Mouse (Mus musculus) left cerebral cortex, postnatal 14 days (tissue): ENCODE results near the gene Ablim1. TPM values are rescaled to one million over a fixed set of nuclear protein-coding genes. Genes with fewer than 3 reads are reported as not detected.
A peak's percentile ranks its signal among the peaks of the same experiment; 100 is the strongest.
"Not testable (repeated sequence)": the region's sequence is repeated elsewhere in the genome, so short reads cannot be mapped to it uniquely, and the experiment has no call there.

Experiments used
- DNase-seq, 2 experiments: peaks; one replicate each; pipeline ENCODE4 v3.0.0; 2021 to 2022; ENCODE audit warnings: low spot score in 2 of 2, mixed read lengths in 1 of 2
- intact Hi-C: fragments of 180-260 bp; cut with DNase I; formaldehyde crosslinking; loops from one replicate; pipeline ENCODE4 v1.15.1; 2025
- total RNA-seq, 2 experiments: library from RNA; stranded (reverse); gene quantifications; 2 replicates each; pipeline ENCODE4 v1.2.3; 2021

Gene Ablim1
- total RNA-seq, 2 experiments from 2014 or later = 105 to 120 TPM

DNA sequence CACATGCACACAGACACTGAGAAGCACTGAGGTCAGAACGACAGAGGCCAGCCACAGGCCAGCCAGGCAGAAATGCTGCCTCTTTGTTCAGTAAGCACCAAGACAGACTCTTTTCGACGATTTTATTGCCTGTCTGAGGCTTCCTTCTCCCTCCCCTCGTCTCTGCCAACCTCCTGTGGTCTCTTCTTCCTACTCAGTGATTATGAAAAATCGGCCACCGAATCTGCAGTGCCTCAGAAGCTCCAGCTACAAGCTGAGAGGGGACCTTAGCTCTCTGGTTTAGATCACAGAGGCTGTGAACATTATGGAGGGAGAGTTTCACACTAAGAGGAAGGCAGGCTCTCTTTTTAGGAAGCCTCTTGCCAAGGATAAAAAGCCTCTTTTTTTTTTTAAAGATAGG is 167.0 kb downstream of the Ablim1 start:
- no peak for DNase-seq
- intact Hi-C loops = no loop called here

DNA sequence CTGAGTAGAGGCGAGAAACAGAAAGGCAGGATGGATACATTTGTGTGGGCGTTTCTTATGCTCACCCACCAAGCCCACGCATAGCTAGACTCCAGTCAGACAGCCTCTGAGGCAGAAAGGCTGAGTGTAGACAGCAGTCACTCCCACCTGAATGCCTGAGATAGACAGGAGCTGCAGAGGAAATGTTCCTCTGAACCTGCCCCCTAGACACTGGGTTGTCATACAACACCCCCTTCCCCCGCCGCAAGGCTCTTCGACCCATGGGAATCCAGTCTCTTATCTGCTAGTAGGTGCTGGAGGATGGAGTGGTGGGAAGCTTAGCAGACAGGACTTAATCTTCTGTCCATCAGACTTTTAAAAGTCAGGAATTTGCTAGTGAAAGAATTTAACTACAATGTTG is 167.8 kb downstream of the Ablim1 start:
- intact Hi-C loops = no loop called here

DNA sequence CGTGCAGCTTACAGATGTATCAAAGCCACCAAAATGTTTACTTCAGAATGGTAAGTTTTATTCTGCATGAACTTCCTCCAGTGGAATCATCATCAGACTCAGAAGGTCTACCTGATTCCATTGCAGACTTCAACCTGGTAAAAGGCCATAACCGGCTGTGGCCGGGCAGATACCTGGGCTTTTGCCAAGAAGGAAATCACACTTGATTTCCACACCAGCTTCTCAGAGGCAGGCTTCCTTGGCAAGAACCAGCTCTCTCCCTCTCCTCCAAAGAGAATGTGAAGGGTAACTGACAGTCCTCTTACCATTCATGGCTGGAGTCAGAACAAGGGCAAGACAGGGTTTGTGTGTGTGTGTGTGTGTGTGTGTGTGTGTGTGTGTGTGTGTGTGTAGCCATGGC is 171.1 kb downstream of the Ablim1 start:
- DNase-seq = no peak
- intact Hi-C loops = no loop called here

More for the DNA sequence above, 167.8 kb downstream of the Ablim1 start:
- no peak for DNase-seq

DNA sequence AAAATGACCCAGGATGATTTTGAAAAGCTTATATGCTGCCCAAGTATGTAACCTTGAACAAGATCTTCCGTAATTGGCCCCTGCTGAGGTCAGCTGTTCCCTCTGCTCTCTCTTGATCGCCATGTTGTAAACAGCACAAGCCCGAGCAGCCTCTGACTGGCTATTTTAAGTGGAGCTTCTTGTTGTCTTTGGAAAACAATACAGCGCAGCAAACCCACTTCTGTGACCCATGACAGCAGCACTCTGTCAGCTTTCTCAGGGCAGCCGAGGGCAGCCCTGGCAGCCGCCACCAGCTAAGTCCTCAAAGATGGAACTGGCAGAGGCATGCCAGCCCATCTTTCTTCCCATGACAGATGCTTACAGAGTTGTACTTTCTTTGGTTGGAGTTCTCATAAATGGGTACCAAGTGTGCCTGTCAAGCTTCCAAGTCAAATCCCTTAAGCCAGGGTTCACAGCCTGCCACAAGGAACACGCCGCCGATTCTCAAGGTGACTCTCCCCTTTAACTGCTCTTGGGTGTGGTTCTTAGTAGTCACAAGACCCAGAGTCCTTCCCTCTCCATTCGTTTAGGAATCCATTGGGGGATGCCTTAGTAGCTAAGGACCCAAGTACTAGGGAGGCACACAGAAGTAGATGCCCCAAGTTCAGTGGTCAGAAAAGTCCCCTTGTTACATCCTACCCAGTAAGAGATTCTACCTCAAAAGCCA is 172.8 kb downstream of the Ablim1 start:
- no peak for DNase-seq
- intact Hi-C loops = no loop called here

DNA sequence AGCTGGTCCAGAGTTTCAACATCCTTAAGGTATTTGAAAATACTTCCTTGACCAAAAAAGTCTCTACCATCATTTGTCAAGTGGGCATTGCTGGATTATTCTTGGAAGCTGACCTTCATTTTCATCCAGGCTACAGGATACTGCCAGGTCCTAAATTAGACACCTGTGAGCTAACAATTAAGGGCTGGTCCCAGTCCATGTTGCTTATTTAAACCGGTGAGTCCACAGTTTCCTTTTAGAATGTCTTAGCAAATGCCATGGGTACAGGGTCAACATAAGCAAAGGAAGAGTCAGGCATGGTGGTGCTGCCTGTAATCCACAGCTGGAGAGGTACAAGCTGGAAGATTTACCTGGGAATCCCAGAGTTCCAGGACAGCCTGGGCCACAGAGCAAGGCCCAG is 173.8 kb downstream of the Ablim1 start:
- no peak for DNase-seq
- intact Hi-C loops = no loop called here

DNA sequence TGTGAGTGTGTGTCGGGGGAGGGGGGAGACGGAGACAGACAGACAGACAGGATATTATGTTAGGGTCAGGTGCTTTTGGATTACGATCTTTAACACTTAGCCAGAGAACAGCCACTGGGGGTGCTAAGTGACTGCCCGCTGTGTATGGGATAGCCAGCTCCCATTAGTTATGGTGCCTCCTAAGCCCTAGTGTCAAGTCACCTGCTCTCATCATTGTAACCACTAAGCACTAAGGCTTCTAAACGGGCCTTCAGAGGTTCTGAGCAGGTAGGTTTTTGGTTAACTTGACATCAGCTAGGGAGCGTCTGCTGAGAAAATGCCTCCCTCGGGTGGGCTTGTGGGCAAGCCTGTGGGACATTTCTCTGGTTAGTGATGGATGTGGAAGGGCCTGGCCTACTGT is 174.6 kb downstream of the Ablim1 start:
- no peak for DNase-seq
- intact Hi-C loops = no loop called here

DNA sequence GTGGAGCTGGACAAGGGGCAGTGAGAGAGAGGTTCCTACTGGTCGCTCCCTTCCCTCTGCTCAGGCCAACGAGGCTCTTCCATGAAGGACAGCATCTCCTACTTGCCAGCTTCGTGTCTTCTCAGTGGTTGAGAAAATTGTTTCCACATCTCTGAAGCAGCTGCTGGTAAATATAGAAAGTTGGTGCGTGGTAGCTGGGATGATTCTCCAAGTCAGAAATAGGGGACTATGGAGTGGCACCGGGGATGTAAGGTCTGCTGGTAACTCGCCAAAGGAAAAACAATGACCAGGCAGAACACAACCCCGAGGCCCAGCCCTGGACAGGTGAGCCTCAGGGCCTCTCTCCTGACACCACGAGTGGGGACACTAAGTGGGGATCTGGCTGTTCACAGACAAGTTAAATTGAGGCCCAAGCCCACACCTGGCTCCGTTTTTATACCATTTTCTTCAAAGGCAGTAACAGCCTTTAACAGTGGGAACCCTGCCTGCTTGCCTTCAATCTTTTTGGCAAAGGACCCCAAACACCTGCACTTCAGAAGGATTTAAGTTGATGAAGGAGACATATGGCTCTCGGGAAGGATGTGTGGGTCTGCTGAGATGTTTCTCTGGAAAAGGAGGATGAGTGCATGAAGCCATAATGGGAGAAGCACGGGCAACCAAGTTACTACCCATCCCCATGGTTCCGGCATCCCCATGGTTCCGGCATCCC is 175.7 kb downstream of the Ablim1 start:
- intact Hi-C loops = no loop called here
- peak in 1 of 2 experiments; percentile 56 for DNase-seq

DNA sequence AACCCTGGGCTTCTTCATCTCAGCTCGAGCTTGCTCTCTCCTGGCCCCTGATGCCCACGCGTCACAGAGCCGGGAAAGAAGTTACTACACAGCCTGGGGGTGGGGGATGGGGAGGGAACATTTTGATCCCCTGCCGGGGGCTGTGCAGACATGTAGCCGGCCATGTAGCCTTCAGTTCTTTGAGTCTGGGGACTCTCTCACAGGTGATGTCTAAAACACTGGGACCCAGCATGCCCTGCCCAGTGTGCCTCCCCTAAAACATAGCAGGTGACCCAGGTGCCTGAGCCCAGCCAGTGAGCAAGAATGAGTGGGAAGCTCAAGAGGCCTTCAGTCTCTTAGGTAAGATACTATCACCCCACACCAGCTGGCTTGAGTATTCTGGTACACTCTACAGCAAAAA is 176.2 kb downstream of the Ablim1 start:
- intact Hi-C loops = no loop called here
- DNase-seq = no peak

DNA sequence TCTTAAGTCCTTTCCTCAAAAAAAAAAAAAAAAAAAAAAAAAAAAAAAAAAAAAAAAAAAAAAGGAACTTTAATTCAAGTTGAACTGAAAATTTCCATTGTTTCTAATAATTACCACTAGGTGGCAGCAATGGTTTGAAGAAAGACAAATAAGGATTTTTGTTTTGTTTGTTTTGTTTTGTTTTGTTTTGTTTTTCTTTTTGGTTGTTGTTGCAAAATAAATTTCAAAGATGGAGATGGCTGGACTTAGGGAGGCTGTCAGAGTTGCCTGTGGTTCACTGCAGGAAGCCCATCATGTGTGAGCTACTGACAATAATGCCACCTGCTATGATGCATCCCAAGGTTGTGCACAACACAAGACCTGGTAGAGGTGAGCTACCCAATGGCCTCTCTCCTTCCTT is 176.7 kb downstream of the Ablim1 start:
- DNase-seq = no peak
- intact Hi-C loops = no loop called here

DNA sequence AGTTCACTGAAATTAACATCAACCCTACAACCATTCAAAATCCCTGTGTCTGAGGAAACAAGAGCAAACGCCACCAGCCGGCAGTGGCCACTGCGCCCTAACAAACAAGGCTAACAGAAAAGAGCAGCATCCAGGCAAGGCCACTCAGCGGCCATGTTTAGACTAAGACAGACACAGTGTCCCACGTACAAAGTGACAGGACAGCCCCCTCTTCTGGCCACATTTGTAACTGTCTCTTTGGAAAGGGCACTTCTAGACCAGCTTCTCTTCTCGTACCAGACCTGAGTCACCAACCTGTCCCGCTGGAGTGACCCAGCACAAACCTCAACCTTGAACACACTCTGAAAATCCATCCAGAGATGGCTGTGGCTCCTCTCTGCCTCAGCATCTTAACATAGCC is 178.5 kb downstream of the Ablim1 start:
- peak; percentile 73 to 81 for DNase-seq
- intact Hi-C loops = loop anchor here (2.0 kb wide), 1 partner anchor 69 kb away; no protein-coding TSS in a partner anchor

DNA sequence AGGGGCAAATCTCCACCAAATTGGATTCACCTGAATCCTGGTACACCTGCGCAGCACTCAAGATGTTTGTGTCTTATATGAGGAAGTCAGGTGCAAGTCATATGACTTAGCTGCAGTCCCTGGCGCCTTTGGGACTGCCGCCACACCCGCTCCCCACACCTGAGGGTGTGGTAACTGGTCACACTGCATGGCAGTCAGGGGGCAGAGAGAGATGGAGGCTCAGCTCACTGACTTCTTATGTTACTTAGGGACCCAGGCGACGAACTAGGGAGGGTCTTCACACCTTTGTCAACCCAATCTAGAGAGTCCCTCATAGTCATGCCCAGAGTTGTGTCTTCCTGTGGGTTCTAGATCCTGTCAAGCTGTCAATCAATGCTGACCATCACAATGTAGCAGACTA is 179.1 kb downstream of the Ablim1 start:
- not testable (repeated sequence) for DNase-seq
- intact Hi-C loops = loop anchor here (2.0 kb wide), 1 partner anchor 69 kb away; no protein-coding TSS in a partner anchor

DNA sequence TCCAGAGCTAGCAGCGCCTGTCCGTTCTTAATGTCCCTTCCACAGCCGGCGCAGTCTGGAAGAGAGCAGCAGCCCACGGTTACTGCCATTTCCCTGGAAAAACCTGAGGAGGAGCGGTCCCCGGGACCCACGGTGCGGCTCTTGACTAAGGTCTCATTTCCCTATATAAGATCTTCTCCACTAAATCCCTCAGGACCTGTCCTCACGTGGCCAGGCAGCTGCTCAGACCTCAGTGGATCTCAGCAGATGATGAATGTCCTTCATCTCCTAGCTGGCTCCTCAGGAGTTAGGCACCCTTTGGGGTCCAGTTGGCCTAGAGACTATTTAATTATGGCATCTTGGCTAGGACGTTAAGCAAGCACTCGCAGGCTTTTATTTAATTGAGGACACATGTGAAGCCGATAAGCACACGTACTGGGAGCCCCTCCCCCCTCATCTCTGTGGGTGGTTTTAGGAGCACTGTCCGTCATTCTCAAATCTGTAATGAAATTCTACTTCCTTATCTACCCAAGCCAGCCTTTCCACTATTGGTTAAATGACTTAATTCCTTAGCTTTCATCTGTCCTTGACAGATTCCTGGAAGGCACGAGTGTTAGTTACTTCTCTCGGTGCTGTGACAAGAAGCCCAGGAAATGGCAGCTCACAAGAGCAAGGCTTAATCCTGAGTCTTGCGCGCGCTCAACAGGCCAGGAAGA is 179.9 kb downstream of the Ablim1 start:
- intact Hi-C loops = loop anchor here (5.0 kb wide), 1 partner anchor 212 kb away; no protein-coding TSS in a partner anchor
- no peak for DNase-seq

DNA sequence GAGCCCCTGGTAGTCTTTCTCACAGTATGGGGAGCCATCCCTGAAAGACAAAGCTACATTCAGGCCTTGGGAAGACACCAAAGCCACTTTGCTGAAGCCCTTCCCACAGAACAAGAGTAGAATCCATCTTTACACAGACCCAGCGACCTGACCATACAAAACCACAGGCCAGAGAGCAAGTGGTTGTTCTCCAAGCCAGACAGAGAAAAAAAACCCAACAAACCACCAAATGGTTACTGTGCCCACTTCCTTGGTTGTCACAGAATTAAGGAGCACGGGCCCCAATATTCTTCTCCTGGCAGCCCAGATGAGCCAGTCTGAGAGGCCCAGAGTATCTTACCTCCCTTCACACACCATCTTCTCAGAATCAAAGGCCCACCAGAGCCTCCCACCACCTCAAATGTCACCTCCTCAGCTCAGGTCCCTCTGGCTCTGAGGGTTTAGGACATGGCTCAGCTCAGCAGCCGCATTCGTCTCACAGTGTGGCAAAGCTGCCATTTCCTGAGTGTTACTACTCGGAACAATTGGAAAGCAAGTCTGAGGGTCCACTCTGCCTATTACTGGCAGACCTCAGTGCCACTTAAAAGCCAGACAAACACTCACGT is 181.7 kb downstream of the Ablim1 start:
- DNase-seq = no peak
- intact Hi-C loops = loop anchor here (5.0 kb wide), 1 partner anchor 211 kb away; no protein-coding TSS in a partner anchor

DNA sequence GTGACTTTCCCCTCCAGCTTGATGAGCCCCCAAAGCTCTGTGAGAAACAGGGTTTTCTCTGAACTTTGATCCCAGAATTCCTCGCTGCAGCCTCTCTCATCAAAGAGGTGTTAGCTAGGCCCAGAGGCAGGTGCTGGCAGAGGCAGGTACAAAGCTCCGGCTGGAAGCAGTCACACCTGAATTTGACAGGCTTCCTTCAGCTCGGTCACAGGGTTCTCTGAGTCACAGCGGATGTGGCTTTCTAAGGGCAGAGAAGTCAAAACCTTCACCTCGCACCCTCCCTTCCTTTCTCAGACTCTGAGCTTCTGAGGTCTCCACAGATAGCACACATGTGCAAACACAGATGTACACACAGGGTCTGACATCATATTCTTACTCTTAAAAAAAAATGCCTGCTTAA is 182.4 kb downstream of the Ablim1 start:
- no peak for DNase-seq
- intact Hi-C loops = loop anchor here (5.0 kb wide), 1 partner anchor 210 kb away; no protein-coding TSS in a partner anchor

DNA sequence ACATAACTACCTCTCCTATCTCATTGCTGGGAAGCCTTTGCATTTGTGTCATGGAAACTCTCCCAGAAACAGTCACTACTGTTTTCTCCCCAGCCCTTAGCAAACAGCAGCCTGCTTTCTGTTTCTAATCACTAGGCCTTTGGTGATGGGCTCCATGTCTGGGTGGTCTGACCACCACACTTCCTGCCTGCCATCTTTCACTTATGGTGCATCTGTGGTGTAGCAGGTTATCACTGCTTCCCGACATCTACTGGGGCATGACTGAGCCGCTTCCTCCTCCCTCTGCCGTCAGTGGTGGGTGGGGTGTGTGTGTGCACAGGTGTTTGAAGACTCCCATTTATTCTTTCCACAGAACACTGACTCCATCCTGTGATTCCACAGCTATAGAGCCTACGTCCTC is 183.4 kb downstream of the Ablim1 start:
- DNase-seq = no peak
- intact Hi-C loops = loop anchor here (5.0 kb wide), 1 partner anchor 209 kb away; no protein-coding TSS in a partner anchor

DNA sequence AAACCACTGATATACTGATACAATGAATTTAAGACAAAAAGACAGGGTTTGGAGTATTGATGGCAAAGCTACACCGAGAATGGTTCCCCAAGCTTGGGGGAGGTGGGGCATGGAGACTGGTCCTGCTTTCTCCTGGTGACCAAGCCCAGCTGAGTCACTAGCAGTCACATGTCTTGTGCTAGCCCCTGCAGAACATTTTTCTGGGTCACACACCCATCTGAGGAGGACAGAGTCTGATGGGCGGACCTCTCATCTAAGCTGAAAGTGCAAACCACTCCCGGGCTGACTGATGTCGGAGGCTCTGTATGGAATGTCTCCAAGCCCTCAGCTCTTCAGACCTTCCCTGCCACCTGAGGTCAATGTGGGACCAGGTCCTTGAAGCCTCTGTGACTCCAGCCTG is 184.1 kb downstream of the Ablim1 start:
- intact Hi-C loops = loop anchor here (5.0 kb wide), 1 partner anchor 208 kb away; no protein-coding TSS in a partner anchor
- DNase-seq = no peak

DNA sequence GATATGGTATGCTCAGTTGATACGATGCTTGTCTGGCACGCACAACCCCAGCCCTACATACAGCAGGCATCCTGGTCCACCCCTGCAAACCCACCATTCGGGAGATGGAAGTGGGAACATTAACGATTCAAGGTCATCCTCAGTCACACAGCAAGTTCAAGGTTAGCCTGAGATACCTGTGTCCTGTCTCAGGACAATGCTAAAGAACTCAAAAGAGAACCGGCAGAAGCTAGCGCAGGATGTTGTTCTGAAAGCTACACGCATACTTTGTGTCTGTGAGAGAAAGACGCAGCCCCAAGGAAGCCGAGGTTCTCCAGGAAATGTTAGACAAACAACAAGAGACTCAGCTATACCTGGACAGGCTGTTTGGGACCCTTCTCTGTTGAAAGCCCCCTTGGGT is 185.0 kb downstream of the Ablim1 start:
- DNase-seq = no peak
- intact Hi-C loops = loop anchor here (5.0 kb wide), 1 partner anchor 207 kb away; no protein-coding TSS in a partner anchor

DNA sequence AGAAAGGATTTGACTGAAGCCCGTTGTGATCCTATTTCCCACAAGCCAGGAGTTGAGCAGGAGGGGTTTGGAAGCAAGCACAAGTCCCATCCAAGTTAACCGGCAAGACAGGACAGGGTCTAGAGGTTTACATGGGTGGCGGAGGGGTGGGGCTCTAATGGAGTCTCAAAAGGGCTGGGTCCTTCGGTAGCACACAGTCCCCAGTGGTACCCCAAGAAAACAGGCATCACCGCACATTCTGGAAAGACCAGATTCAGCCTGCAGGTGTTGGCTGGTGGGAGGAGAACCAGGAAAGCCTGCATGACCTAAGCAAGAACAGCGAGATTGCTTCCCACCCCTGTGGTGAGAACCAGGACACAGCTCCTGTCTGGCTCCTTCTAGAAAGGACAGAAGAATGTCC is 186.7 kb downstream of the Ablim1 start:
- DNase-seq = no peak
- intact Hi-C loops = no loop called here

DNA sequence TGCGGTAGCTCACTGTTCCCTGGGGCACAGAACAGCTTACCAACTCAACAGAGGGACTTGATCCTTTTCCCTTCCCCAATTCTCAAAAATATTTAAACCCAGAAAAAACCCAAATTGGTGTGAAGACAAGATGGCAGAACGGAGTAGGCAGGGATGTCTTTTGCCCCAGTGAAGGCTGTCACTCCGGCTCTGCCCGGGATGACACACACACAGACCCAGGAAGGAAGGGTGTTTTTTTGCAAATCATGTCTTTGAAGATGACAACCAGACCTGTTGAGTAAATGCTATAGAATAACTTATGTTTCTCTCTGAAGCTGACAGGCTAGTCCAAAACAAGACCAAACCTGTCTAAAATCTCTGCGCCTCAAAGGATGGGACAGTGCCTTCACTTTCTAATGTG is 187.2 kb downstream of the Ablim1 start:
- no peak for DNase-seq
- intact Hi-C loops = no loop called here

DNA sequence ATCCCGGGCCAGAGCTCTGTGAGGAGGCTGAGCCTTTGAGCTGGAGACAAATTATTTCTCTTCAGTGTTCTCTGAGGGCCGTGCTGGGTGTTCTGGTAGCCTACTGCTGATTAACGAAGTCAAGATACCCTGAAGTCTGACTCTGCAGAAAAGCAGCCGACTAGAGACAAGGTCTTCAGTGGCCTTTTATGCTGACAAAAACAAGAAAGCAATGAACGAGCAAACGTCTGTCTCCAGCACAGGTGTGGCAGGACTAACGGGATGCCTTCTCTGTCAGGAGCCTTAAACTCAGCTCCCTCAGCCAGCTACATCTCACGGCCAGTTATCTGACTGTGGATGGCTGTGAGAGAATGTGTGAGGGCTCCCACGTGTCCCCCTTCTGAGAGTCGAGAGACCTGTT is 187.8 kb downstream of the Ablim1 start:
- DNase-seq = no peak
- intact Hi-C loops = no loop called here
